Mouse (Mus musculus) forebrain, postnatal 0 days (tissue): ENCODE data around the gene Hnrnpm. TPM values are rescaled to one million over a fixed set of nuclear protein-coding genes. Genes with fewer than 3 reads are reported as not detected.
"Not testable (repeated sequence)": the region's sequence is repeated elsewhere in the genome, so short reads cannot be mapped to it uniquely, and the experiment has no call there.

Source experiments
- ATAC-seq: fragments of 200-750 bp; cut with Nextera tagmentation; 2 replicates; pipeline ENCODE4 v1.8.0; 2017; ENCODE audit warnings: mild to moderate bottlenecking, moderate library complexity
- DNase-seq: peaks from one replicate; pipeline ENCODE4 v3.0.0-alpha.2; 2015
- H3K27ac ChIP-seq: fragments of 300-500 bp; sonication (generic); 2 replicates; pipeline ENCODE4 v1.5.1; 2014; ENCODE audit warnings: low read depth, mild to moderate bottlenecking, antibody characterized with exemption, low read length, moderate library complexity, mixed read lengths
- H3K27me3 ChIP-seq: fragments of 300-500 bp; sonication (generic); 2 replicates; pipeline ENCODE4 v1.6.1; 2014; ENCODE audit warnings: mild to moderate bottlenecking, low read length, mixed read lengths; ENCODE audit not compliant: insufficient read depth
- H3K36me3 ChIP-seq: fragments of 300-500 bp; sonication (generic); 2 replicates; pipeline ENCODE4 v1.6.1; 2014; ENCODE audit warnings: mild to moderate bottlenecking, moderate library complexity; ENCODE audit not compliant: insufficient read depth
- H3K4me1 ChIP-seq: fragments of 300-500 bp; sonication (generic); 2 replicates; pipeline ENCODE4 v1.6.1; 2014; ENCODE audit warnings: antibody characterized with exemption; ENCODE audit not compliant: insufficient read depth
- H3K4me2 ChIP-seq: fragments of 300-500 bp; sonication (generic); 2 replicates; pipeline ENCODE4 v1.6.1; 2014; ENCODE audit warnings: low read depth, mild to moderate bottlenecking, moderate library complexity
- H3K4me3 ChIP-seq: fragments of 300-500 bp; sonication (generic); 2 replicates; pipeline ENCODE4 v1.5.1; 2014; ENCODE audit warnings: low read depth, low read length, mixed read lengths
- H3K9ac ChIP-seq: fragments of 300-500 bp; sonication (generic); 2 replicates; pipeline ENCODE4 v1.6.1; 2014; ENCODE audit warnings: mild to moderate bottlenecking
- H3K9me3 ChIP-seq: fragments of 300-500 bp; sonication (generic); 2 replicates; pipeline ENCODE4 v1.6.1; 2016; ENCODE audit warnings: low read length
- CTCF ChIP-seq: sonication (generic); IDR thresholded peaks from 2 replicates; pipeline ENCODE4 v1.5.1; 2016; ENCODE audit warnings: antibody characterized with exemption, control low read depth, low read depth
- WGBS: fragments of 180-500 bp; shearing (Covaris S2); extraction: QIAGEN DNeasy Blood & Tissue Kit; methylation state at CpG from one replicate; pipeline ENCODE4 v1.1.7; 2014; 5-methylcytosine and 5-hydroxymethylcytosine counted together
- polyA plus RNA-seq: library from polyadenylated mRNA; unstranded; fragments of >200 nt; fragmentation: Nextera tagmentation; extraction: Ambion mirVana; gene quantifications from 2 replicates; pipeline ENCODE4 v1.2.1, GENCODE M21; 2015
- total RNA-seq: library from RNA; depleted of rRNA; stranded (reverse); fragments of >200 nt; gene quantifications from 2 replicates; pipeline ENCODE4 v1.2.3, GENCODE M21; 2014

Hnrnpm gene
- total and polyA plus RNA-seq, 2 experiments from 2014 or later = 87.1 to 135 TPM

DNA sequence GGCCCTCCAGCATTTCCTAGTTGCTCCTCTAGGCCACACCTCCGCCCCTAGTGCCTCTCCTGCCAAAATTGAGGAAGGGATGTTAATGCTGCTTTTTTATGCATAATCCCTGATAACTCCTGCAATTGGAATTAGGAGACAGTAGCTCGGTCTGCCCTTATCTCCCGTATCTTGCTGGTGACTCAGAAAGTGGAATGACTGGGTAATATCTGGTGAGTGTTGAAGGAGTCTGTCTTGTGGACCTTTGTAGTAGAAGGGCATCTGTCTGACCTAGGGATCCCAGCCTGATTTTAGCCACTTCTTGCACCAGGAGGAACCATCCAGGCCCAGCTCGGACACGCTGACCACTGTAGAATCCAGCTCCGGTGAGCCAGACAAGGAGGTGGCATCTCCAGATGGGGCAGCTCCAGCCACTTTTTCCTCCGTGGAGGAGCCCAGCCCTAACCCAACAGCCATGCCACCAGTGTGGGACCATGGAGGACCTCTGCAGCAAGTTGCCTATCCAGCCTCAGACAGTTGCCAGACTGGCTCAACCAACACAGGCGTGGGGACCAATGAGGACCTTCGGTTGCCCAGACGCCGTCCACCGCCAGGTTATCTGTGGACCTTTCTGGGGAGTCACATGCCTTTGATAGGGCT, 57.1 kb downstream of the Hnrnpm start:
- Histone ChIP-seq H3K9me3 (no peaks in the 10 kb centered on the region), H3K9ac (peak overlapping the region; percentile 78), H3K27me3 (no peaks in the 10 kb centered on the region), H3K4me1 (peaks cover 14% of the 10 kb centered on the region), H3K36me3 (peaks cover 7% of the 10 kb centered on the region), H3K4me2 (peak overlapping the region; percentile 71), H3K27ac (peak overlapping the region; percentile 97), H3K4me3 (peak overlapping the region; percentile 59)
- no peak for TF ChIP-seq CTCF
- WGBS = 76% methylated on average over 12 of the region's 12 CpGs
- DNase-seq (no peak), ATAC-seq (no peak)

DNA sequence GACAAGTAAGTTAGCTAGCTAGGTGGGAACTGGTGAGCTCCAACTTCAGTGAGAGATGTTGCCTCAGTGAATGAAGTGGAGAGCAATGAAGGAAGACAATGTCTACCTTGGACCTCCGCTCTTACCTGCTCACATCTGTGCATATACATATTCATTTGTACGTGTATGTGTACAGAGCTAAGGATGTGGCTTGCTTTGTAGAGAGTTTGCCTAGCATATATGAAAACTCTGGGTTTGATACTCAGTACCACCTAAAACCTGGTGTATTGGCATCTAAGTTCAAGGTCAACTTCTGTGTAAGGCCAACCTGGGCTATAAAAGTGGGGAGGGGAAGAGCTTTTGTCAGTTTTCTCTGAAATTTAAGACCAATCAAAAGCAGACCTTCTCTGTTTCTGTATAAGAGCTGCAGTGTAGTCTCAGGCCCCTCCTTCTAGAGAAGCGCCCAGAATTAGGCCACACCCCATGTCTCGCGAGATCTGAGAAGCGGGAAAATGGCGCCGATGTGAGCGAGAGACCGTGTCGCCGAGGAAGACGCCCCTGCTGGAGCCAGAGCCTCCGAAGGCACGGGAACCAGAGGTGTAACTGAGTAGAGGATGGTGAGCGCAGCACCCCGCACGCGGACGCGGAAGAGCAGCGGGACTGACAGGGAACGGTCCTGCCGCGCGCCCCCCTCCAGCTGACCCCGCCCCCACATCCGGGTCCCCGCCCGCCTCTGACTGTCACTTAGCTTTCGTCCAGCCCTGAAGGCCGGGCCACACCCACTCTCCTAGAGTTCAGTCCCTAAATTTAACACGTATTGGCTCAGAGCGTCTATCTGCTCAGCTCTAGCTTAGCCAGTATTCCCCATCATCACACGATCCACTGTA, 57.8 kb downstream of the Hnrnpm start, which contains the start of gene Zfp414:
Zfp414 (plus strand) TSS at position 470 of the 866 bp plus-strand sequence.
- WGBS = 3% methylated on average over 31 of the region's 35 CpGs
- Histone ChIP-seq H3K4me3 (peak within 1 kb of the TSS; percentile 59), H3K9me3 (no peaks in the 10 kb centered on the region), H3K4me1 (peaks cover 14% of the 10 kb centered on the region), H3K27ac (peak within 1 kb of the TSS; percentile 97), H3K27me3 (no peaks in the 10 kb centered on the region), H3K36me3 (peaks cover 4% of the 10 kb centered on the region), H3K4me2 (peak within 1 kb of the TSS; percentile 71), H3K9ac (peak within 1 kb of the TSS; percentile 78)
- ATAC-seq (peak; percentile 98), DNase-seq (peak; percentile 96)
- TF ChIP-seq CTCF = no peak; the same call in 1 of the 2 replicates

DNA sequence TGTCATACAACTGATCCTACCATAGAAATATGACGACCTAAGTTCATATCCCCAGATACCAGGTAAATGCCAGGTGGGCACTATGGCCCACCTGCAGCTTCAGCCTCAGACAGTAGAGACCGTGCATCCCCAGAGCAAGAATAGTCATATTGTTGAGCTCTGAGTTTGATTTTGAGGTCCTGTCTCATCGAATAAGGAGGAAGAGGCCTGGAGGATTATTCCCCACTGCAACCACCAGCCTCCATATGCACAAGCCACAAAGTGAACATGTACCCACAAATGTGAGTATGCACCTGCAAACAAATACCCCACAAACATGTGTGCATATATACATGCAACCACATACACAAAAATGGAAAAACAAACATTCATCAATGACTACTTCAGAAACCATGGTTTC, 59.4 kb downstream of the Hnrnpm start:
- Histone ChIP-seq H3K36me3 (peaks cover 4% of the 10 kb centered on the region; the same call in 1 of the 2 replicates), H3K4me2 (no peak overlapping the region), H3K4me1 (peaks cover 14% of the 10 kb centered on the region), H3K9me3 (no peaks in the 10 kb centered on the region), H3K27ac (no peak overlapping the region), H3K4me3 (no peak overlapping the region), H3K9ac (no peak overlapping the region), H3K27me3 (no peaks in the 10 kb centered on the region)
- 92% methylated on average over 3 of the region's 3 CpGs for WGBS
- ATAC-seq (no peak), DNase-seq (no peak)
- TF ChIP-seq CTCF = no peak

DNA sequence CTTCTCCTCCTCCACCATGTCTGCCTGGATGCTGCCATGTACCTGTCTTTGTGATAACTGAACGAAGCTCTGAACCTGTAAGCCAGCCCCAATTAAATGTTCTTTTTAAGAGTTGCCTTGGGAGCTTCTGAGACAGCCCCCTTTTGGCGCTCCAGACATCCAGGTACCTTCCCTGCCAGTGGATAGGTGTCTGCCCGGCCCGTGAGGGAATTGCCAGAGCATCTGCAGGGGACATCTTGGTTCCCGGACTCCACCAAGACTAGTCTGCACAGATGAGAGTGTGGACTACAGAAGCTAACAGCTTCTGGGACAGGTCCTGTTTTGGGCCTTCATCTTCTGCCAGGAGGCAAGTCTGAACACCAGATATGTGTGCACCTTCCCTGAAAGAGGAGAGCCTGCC, 72.9 kb downstream of the Hnrnpm start:
- 88% methylated on average over 5 of the region's 5 CpGs for WGBS
- H3K9ac ChIP-seq = not testable (repeated sequence)

GRCm38 (mm10) chr17:33610548-33610947, 76.1 kb downstream of the Hnrnpm start:
- Histone ChIP-seq H3K36me3 (no peaks in the 10 kb centered on the region), H3K9ac (no peak overlapping the region), H3K4me3 (no peak overlapping the region), H3K9me3 (no peaks in the 10 kb centered on the region), H3K27me3 (no peaks in the 10 kb centered on the region), H3K27ac (no peak overlapping the region), H3K4me1 (no peaks in the 10 kb centered on the region), H3K4me2 (no peak overlapping the region)
- no peak for ATAC-seq
- TF ChIP-seq CTCF = no peak
- WGBS = 91% methylated on average over 7 of the region's 7 CpGs
- no peak for DNase-seq

More for the DNA sequence above, 72.9 kb downstream of the Hnrnpm start:
- H3K36me3 ChIP-seq, H3K27ac ChIP-seq, H3K27me3 ChIP-seq, H3K4me1 ChIP-seq, H3K4me3 ChIP-seq, DNase-seq, H3K4me2 ChIP-seq, H3K9me3 ChIP-seq, ATAC-seq: not testable (repeated sequence)

GRCm38 (mm10) chr17:33607273-33607672, 79.4 kb downstream of the Hnrnpm start:
- WGBS = 86% methylated on average over 2 of the region's 2 CpGs
- H3K36me3 ChIP-seq = no peaks in the 10 kb centered on the region

DNA sequence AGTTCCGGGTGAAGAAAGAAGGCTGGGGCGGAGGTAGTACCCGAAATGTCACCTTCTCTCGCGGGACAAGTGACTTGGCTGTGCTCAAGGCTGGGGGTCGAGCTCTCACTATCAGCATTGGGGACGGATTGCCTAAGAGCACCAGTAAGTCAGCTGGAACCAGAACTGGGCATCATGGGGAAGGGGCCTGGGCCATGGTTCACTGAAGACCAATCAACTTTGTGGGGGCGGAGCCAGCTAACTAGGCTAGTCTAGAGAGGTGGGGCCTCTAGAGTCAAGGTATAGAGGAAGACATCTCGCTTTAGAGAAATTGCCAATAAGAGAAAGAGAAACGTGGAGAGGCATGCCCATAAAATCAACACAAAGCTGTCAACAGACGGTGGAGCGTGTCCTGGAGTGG, 84.7 kb downstream of the Hnrnpm start:
- no peaks in the 10 kb centered on the region for H3K27me3 ChIP-seq
- DNase-seq = no peak
- H3K36me3 ChIP-seq = no peaks in the 10 kb centered on the region
- H3K4me2 ChIP-seq = no peak overlapping the region
- H3K4me3 ChIP-seq = no peak overlapping the region
- no peak for TF ChIP-seq CTCF
- H3K4me1 ChIP-seq = no peaks in the 10 kb centered on the region
- ATAC-seq = no peak
- no peaks in the 10 kb centered on the region for H3K9me3 ChIP-seq
- WGBS = 84% methylated on average over 12 of the region's 12 CpGs
- H3K27ac ChIP-seq = no peak overlapping the region
- H3K9ac ChIP-seq = no peak overlapping the region

More at GRCm38 (mm10) chr17:33607273-33607672, 79.4 kb downstream of the Hnrnpm start:
- ATAC-seq = no peak
- no peak overlapping the region for H3K27ac ChIP-seq
- H3K4me1 ChIP-seq = no peaks in the 10 kb centered on the region
- H3K9ac ChIP-seq = no peak overlapping the region
- DNase-seq = no peak
- no peak overlapping the region for H3K4me2 ChIP-seq
- TF ChIP-seq CTCF = no peak
- no peaks in the 10 kb centered on the region for H3K27me3 ChIP-seq
- no peak overlapping the region for H3K4me3 ChIP-seq
- no peaks in the 10 kb centered on the region for H3K9me3 ChIP-seq
